Mouse (Mus musculus) urinary bladder, postnatal 4 days (tissue): ENCODE data around the gene Cnmd.

ENCODE experiments used
- DNase-seq, 2 experiments: peaks; one replicate each; pipeline ENCODE4 v3.0.0; 2021 to 2022; ENCODE audit warnings: low spot score in 2 of 2

Cnmd gene

DNA sequence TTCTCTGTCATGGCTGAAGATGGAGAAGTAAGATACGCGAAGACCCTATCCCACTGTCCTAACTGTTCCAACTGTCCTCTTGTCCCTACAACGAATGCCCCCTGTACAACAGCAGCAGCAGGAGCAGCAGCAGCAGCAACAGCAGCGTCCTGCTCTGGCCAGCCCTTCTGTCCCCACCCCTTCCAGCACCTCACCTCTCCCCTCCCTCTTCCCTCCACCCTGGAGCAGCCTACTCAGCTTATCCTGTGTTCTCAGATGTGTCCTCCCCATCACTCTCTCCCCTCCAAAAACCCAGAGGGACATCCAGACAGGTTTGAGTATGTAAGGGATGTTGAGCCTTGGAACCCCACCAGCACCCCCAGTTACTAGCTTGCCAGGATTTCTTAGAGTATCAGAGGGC is at the start of gene Cnmd:
Gene Cnmd, minus strand, starts transcription at position 170 of the 400 bp plus-strand sequence.
- no peak for DNase-seq

- no peak for DNase-seq
Observed at GRCm38 (mm10) chr14:79711301-79711700, 49.3 kb upstream of the Cnmd start.

GRCm38 (mm10) chr14:79703523-79704172 is 41.7 kb upstream of the Cnmd start:
- no peak for DNase-seq

- DNase-seq, result no peak
Observed at GRCm38 (mm10) chr14:79701606-79702005, 39.6 kb upstream of the Cnmd start.

DNA sequence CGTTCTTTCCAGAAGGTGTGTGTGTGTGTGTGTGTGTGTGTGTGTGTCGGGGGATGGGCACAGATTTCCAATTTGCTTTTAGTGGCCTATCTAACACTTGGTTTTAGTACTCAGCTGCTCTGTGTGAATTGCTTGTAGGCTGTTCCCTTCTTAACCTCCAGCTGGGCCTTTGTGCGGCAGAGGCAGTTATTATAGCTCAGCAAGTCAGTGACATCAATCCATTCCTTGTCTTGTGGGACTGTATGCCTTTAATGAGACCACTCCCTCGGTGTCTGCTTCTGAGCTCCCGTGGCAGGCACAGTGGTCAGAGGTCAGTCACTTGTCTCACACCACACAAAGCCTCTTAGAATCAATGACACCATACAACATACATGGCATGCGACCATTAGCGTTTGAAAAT is 39.1 kb upstream of the Cnmd start:
- no peak for DNase-seq

DNA sequence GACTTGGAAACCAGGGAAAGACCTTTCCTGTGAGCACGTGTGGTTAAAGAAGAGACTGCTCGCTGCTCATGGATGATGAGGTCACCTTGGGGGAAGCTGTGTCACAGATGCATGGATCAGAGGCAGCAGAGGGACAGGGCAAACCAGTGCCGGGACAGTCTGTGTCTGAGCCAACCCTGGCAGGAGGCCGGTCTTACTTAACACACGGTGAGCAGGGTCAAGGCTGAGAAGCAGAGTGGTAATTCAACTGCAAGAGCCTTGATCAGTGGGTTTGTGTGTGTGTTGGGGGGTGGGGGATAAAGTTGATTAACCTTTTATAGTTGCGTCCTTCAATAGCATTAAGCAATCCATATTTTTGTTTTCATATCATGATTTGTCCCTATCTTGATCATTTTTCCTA is 37.4 kb upstream of the Cnmd start:
- no peak for DNase-seq

- DNase-seq, result no peak
Observed at GRCm38 (mm10) chr14:79690068-79690844, 28.3 kb upstream of the Cnmd start.

DNA sequence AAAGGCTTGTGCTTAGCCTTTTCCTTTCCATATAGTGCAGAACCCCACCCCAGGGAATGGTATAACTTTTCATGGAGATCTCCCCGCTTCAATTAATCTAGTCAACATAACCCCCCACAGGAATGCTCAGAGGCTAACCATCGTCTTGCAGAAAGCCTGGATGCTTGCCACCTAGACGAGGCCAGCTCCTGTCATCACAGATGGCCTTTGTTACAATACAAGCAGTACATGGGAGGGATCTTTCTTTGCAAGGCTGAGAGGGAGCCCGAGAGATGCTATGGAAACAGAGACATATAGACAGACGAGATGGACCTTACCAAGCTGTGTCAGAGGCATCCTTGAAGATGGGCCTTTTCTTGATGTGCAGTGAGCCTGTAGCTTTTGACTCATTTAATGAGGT is 18.7 kb upstream of the Cnmd start:
- DNase-seq, result no peak

GRCm38 (mm10) chr14:79677891-79678687 is 16.1 kb upstream of the Cnmd start:
- DNase-seq, result no peak

DNA sequence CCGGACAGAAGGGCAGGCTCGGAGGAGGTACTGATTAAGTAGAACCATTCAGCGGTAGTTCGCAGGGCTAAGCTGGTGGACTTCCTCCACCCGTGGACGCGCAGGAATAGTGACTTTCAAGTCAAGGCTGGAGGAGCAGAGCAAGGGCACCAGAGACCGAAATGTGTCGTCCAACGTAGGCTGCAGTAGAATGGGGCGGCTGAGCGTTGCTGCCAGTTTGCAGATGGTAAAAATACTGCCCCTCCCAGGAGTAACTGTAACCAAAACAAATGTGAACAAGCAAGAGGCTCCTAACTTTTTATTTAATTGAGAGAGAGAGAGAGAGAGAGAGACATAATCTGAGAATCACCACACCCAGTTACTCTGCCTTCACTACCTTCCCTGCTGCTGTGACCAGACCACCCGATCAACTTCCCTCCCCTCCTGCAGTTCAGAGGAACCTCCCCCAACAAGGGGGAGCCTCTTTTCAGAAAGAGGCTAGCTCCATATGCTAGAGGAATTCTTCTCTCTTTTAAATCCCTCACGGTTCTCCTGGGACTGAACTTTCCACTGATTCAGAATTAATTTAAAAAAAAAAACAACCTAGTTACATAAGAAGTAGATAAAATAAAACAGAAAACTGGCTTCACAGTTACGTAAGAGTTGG is 15.3 kb upstream of the Cnmd start:
- no peak for DNase-seq

GRCm38 (mm10) chr14:79673083-79674013 is 11.4 kb upstream of the Cnmd start:
- no peak for DNase-seq

DNA sequence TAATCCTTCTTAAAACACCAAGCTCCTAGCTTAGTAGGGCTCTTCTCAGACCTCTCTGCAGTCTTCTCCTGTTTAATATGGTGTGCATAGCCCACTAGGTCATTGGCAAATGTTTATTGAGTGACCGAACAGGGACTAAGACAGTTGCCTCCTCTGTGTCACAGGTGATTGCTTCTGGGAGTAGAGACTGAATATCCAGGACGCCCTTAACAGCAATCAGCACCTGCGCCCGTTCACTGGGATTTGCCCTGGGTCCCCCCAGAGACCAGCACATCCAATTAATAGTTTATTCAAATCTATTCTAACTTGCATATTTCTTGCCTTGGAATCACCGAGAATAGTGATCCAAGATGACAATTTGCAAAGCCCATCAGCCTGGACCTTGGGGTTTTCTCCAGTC is 10.6 kb upstream of the Cnmd start:
- no peak for DNase-seq

GRCm38 (mm10) chr14:79671008-79671407 is 9.0 kb upstream of the Cnmd start:
- no peak for DNase-seq

DNA sequence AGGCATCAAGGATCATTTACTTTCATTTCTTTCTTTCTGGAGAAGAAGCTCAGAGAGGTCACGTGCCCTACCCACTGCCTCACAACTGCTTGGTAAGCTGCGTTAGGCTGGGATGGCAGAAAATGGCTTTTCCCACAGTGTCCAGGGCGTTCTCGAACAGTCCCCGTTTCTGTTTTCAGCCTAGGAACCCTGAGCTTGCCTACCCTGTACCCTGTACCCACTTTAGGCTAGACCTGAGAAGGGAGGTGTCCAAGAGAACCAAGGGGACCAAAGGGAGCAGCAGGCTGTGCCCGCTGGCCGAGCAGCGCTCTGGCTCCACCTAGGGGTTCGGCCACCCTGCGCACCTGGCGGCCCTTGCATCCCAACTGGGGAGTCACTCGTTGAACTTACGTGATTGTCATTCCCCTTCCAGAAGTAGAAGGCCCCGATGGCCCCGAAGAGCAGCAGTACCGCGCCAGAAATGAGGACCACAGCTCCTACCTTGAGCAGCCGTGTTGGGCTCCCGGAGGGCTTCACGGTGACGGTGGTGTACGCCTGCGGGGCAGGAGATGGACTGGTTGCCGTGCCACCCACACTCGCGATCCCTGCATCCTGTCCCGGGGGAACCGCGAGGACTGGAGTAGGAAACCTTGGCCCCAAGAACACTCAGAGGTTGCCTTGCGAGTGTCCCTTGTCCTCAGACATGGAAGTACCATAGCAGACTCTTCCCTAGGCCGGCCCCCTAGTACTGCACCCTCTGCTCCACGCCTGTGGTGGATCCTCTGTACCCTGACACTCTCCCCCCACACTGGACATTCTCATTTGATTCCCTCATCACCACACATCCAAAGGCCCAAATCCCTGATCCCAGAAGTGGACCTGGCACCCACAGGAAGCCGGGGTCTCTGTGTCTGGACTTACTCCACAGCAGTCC is 709 bp downstream of the Cnmd start:
- peak; percentile 36 to 65 for DNase-seq

GRCm38 (mm10) chr14:79660467-79660866 is 1.5 kb downstream of the Cnmd start:
- DNase-seq, result no peak

DNA sequence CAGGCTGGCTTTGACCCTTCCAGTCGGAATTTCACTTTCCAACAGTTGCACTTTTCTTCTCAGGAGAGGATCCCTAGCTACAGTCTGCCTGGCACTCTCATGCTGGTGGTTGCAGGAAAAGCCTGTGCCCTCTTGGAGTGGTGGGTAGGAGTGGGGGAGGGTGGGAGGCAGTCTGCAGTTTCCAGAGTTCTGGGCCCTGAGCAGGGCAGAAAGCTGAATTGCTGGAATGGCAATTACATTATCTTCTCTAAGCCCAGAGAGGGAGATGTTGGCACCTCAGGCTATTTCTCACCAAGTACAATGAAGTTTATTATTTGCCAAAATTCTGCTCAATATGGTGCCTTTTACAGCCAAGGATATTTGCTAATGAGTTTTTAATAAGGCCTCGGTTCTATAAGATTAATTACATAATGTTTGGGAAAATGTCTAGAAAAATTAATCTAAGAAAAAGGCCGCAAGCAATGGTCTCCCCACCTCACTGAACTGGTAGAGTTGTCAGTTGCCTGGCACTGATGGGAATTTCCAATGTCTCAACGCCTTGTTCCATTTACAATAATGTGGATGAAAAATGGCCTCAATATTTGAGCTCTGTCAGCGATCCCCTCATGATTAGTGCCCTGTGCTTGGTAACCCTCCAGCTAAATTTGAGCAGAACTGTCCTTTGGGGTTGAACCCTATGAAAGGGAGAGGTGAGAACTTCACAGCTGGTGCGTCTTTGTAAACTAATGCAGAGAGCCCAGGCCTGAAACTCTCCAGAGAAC is 3.0 kb downstream of the Cnmd start:
- DNase-seq, result no peak

DNA sequence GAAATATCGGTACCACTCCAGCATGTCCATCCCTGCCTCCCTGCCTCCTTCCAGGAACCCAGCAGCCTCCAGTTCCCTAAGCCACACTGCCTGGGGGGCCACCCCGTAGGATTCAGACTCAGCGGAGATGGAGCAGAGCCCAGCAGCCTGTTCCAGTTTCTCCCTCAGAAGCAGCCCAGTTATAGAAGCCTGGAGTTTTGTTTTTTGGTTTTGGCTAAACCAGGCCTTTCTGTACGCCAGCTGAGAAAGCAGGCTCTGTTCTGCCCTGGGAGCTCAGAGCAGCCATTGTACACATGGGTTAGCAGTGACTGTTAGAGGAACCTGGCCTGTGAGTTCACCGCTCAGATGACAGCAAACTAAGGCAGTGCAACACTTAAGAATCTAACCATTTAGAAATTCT is 3.7 kb downstream of the Cnmd start:
- DNase-seq, result no peak

DNA sequence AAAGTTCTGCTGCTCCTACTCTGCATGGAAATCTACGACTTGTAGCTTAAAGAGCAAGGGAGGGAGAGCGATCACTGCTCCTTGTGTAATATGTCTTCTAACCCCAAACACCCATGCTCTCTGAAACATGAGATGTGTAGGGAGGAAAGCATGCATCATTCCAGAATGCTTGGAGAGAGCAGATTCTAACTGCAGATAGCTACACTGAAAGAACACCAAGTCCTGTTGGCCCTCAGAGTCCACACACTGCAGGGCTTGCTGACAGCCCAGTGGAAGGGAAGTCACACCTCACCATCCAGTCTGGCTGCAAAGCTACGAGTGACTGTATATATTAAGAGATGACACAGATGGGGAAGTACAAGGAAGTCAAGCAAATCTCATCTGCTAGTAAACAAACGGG is 9.3 kb downstream of the Cnmd start:
- no peak for DNase-seq

DNA sequence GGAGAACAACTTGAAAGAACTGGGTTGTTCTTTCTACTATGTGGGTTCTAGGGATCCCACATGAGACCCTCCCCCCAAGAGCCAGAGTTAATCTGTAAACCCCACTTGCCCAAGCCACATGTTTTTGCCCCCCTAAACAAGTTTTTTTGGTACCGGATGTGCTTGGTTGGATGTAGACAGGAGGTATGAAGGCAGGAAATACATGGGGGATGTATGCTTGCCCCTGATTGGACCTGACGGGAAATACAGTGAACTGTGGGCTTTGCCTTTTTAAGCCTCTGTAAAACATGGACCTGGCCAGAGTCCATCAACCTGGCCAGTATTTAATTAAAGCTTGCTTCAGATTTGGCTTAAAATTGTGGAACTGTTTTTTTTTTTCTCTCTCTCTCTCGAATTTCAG is 12.3 kb downstream of the Cnmd start:
- DNase-seq, result no peak
